Mouse (Mus musculus) midbrain, embryonic 10.5 days (tissue): ENCODE results near the gene Large2. TPM values are rescaled to one million over a fixed set of nuclear protein-coding genes. Genes with fewer than 3 reads are reported as not detected.

Source experiments
- DNase-seq: peaks from one replicate; pipeline ENCODE4 v3.0.0-alpha.2; 2017; ENCODE audit warnings: low spot score
- H3K27ac ChIP-seq: fragments of 300-500 bp; sonication (generic); replicated peaks from 2 replicates; pipeline ENCODE4 v1.5.1; 2016; ENCODE audit warnings: mild to moderate bottlenecking
- H3K27me3 ChIP-seq: fragments of 300-500 bp; sonication (generic); 2 replicates; pipeline ENCODE4 v1.6.1; 2016; ENCODE audit warnings: low read depth, mild to moderate bottlenecking; ENCODE audit not compliant: poor library complexity, severe bottlenecking
- H3K36me3 ChIP-seq: fragments of 300-500 bp; sonication (generic); 2 replicates; pipeline ENCODE4 v1.6.1; 2016; ENCODE audit warnings: mild to moderate bottlenecking, moderate library complexity
- H3K4me1 ChIP-seq: fragments of 300-500 bp; sonication (generic); 2 replicates; pipeline ENCODE4 v1.6.1; 2016
- H3K4me3 ChIP-seq: fragments of 300-500 bp; sonication (generic); 2 replicates; pipeline ENCODE4 v1.5.1; 2016; ENCODE audit warnings: mild to moderate bottlenecking, moderate library complexity
- H3K9me3 ChIP-seq: fragments of 300-500 bp; sonication (generic); replicated peaks from 2 replicates; pipeline ENCODE4 v1.6.1; 2016; ENCODE audit warnings: mild to moderate bottlenecking
- WGBS: fragments of 180-500 bp; shearing (Covaris S2); methylation state at CpG from one replicate; pipeline ENCODE4 v1.1.7; 2016; 5-methylcytosine and 5-hydroxymethylcytosine counted together
- polyA plus RNA-seq: library from polyadenylated mRNA; unstranded; fragments of >200 nt; fragmentation: Nextera tagmentation; extraction: Ambion mirVana; gene quantifications from 2 replicates; pipeline ENCODE4 v1.2.1, GENCODE M21; 2016

The Large2 gene
- polyA plus RNA-seq, result 16.2 and 25.6 TPM in 2 replicates

- peaks cover 69% of the 10 kb centered on the region for H3K4me1 ChIP-seq
- peaks cover 26% of the 10 kb centered on the region for H3K36me3 ChIP-seq
- H3K4me3 ChIP-seq, result peak within 1 kb of the TSS; percentile 69
- WGBS, result 5% methylated on average over 16 of the region's 16 CpGs
- no peaks in the 10 kb centered on the region for H3K9me3 ChIP-seq
- peaks cover 25% of the 10 kb centered on the region for H3K27me3 ChIP-seq
- H3K27ac ChIP-seq, result peak within 1 kb of the TSS; percentile 91
- DNase-seq, result peak; percentile 51
Measured at GRCm38 (mm10) chr2:92374514-92374913, at the start of gene Large2, which contains the start of gene Pex16. Large2 (minus strand) TSS chr2:92374869. Pex16 (plus strand) TSS chr2:92374676.

DNA sequence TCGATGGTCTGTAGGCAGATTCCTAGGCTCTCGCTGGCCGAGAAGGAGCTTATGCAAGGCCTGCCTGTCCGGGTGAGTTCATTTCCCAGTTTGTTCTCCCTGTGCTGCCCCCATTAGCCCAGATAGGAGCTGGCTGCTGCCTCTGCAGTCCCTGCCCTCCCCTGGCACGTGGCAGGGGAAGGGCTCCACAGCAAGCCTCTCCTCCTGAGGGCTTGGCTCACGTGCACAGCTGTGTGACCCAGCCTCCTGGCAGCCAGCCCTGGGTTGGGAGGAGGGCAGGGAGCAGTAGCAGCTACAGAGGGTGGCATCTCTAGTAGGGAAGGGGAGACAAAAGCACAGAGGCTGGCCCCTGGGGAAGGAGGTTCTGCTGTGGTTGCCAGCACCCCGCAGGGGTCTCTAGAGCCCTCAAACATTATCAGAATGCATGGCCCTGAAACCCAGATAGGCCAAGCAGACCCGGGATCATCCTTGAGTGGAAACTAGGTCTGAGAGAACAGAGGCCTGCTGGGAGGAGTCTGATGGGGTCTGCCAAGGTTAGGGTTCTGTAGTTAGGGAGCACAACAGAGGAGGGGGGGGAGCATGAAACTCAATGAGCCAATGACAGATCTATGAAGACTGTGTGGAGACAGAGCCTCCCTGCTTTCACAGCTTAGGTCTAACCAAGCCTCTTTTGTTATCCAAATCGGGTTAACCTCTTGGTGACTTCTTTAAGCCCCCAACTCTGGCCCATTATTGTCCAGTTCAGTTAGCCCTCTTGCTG lies 49.2 kb upstream of the Large2 start:
- 74% methylated on average over 9 of the region's 9 CpGs for WGBS
- H3K4me1 ChIP-seq, result peaks cover 64% of the 10 kb centered on the region
- DNase-seq, result peak; percentile 40
- H3K9me3 ChIP-seq, result no peaks in the 10 kb centered on the region
- H3K4me3 ChIP-seq, result peak overlapping the region; percentile 34
- no peaks in the 10 kb centered on the region for H3K27me3 ChIP-seq
- H3K36me3 ChIP-seq, result peaks cover 74% of the 10 kb centered on the region
- peak overlapping the region; percentile 92 for H3K27ac ChIP-seq

GRCm38 (mm10) chr2:92423156-92423555 lies 48.5 kb upstream of the Large2 start:
- Histone ChIP-seq H3K27ac (peak overlapping the region; percentile 92), H3K36me3 (peaks cover 81% of the 10 kb centered on the region), H3K27me3 (no peaks in the 10 kb centered on the region), H3K4me3 (no peak overlapping the region), H3K4me1 (peaks cover 57% of the 10 kb centered on the region), H3K9me3 (no peaks in the 10 kb centered on the region)
- DNase-seq, result no peak
- 90% methylated on average over 9 of the region's 9 CpGs for WGBS

- H3K36me3 ChIP-seq, result peaks cover 87% of the 10 kb centered on the region
- H3K27ac ChIP-seq, result peak overlapping the region; percentile 92
- H3K27me3 ChIP-seq, result no peaks in the 10 kb centered on the region
- no peaks in the 10 kb centered on the region for H3K9me3 ChIP-seq
- WGBS, result 77% methylated on average over 10 of the region's 10 CpGs
- H3K4me1 ChIP-seq, result peaks cover 51% of the 10 kb centered on the region
- no peak for DNase-seq
- no peak overlapping the region for H3K4me3 ChIP-seq
Measured at GRCm38 (mm10) chr2:92422388-92423135, 47.9 kb upstream of the Large2 start.

DNA sequence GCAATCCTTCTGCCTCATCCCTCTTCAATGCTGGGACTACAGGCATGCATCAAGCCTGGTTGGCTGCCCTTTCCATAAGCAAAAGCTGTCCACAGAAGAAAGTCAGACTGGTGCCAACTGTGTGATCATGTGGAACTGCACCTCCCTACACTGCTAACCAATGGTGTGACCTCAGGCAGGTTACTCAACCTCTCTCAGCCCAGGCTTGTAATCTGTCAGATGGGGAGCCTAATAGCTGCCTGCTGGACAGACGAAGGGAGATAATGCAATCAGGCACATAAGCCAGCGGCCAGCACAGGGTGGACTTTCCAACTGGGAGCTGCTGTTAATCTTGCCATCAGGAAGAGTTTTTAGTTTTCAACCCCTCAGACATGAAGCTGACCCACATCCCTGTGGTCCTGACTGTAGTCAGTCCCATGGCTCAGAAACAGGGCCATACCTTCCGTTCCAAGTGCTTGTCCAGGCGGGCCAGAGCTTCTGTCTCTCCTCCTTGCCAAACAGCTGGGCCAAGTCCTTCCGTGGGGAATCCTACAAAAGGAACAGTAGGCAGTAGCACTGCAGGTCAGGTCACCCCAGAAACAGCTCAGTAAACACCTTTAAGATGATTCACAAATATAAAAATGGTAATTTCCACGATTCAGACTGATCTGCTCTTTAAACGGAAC lies 47.2 kb upstream of the Large2 start:
- Histone ChIP-seq H3K4me3 (no peak overlapping the region), H3K9me3 (no peaks in the 10 kb centered on the region), H3K27me3 (no peaks in the 10 kb centered on the region), H3K27ac (no peak overlapping the region), H3K36me3 (peaks cover 94% of the 10 kb centered on the region), H3K4me1 (peaks cover 44% of the 10 kb centered on the region)
- no peak for DNase-seq
- WGBS, result 93% methylated on average over 7 of the region's 7 CpGs

- no peak overlapping the region for H3K4me3 ChIP-seq
- WGBS, result 92% methylated on average over 10 of the region's 10 CpGs
- H3K27ac ChIP-seq, result no peak overlapping the region
- H3K9me3 ChIP-seq, result no peaks in the 10 kb centered on the region
- H3K4me1 ChIP-seq, result no peaks in the 10 kb centered on the region
- no peaks in the 10 kb centered on the region for H3K27me3 ChIP-seq
- no peak for DNase-seq
- peaks cover 100% of the 10 kb centered on the region for H3K36me3 ChIP-seq
Measured at GRCm38 (mm10) chr2:92411705-92412104, 37.0 kb upstream of the Large2 start.

GRCm38 (mm10) chr2:92408309-92409045 lies 33.8 kb upstream of the Large2 start:
- peaks cover 14% of the 10 kb centered on the region; the same call in 1 of the 2 replicates for H3K4me1 ChIP-seq
- no peak overlapping the region for H3K4me3 ChIP-seq
- 90% methylated on average over 18 of the region's 18 CpGs for WGBS
- H3K9me3 ChIP-seq, result no peaks in the 10 kb centered on the region
- no peak for DNase-seq
- no peak overlapping the region for H3K27ac ChIP-seq
- peaks cover 100% of the 10 kb centered on the region for H3K36me3 ChIP-seq
- no peaks in the 10 kb centered on the region for H3K27me3 ChIP-seq

- Histone ChIP-seq H3K4me1 (peaks cover 36% of the 10 kb centered on the region), H3K36me3 (peaks cover 77% of the 10 kb centered on the region), H3K27me3 (no peaks in the 10 kb centered on the region), H3K27ac (peak overlapping the region; percentile 50; the same call in 1 of the 2 replicates), H3K4me3 (no peak overlapping the region), H3K9me3 (no peaks in the 10 kb centered on the region)
- WGBS, result 93% methylated on average over 7 of the region's 7 CpGs
- no peak for DNase-seq
Measured at GRCm38 (mm10) chr2:92405687-92406086, 31.0 kb upstream of the Large2 start.

DNA sequence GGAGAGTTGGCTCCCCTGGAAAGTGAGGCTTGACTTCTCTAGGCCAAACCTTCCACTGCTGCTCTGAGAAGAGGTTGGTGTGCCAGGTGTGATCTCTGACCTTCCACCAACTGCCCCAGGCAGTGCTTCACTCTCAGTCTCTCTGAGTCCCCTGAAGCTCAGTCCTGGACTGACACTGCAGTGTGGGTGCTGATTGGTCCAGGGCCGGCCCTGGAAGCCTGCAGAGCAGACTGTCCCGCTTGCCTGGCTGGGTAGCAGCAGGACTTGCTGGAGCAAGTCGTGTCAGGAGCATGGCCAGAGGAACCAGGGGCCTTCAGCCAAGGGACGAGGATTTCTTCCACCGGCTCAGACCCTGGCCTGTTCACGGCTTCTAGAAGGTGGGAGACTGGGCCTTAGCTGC lies 30.1 kb upstream of the Large2 start:
- no peak overlapping the region for H3K4me3 ChIP-seq
- 88% methylated on average over 6 of the region's 6 CpGs for WGBS
- H3K27ac ChIP-seq, result peak overlapping the region; percentile 50; the same call in 1 of the 2 replicates
- H3K9me3 ChIP-seq, result no peaks in the 10 kb centered on the region
- H3K27me3 ChIP-seq, result 0 out of 2 replicates have a peak, but pooled peaks cover 5% of the 10 kb centered on the region
- H3K36me3 ChIP-seq, result peaks cover 67% of the 10 kb centered on the region
- H3K4me1 ChIP-seq, result peaks cover 45% of the 10 kb centered on the region
- DNase-seq, result no peak

DNA sequence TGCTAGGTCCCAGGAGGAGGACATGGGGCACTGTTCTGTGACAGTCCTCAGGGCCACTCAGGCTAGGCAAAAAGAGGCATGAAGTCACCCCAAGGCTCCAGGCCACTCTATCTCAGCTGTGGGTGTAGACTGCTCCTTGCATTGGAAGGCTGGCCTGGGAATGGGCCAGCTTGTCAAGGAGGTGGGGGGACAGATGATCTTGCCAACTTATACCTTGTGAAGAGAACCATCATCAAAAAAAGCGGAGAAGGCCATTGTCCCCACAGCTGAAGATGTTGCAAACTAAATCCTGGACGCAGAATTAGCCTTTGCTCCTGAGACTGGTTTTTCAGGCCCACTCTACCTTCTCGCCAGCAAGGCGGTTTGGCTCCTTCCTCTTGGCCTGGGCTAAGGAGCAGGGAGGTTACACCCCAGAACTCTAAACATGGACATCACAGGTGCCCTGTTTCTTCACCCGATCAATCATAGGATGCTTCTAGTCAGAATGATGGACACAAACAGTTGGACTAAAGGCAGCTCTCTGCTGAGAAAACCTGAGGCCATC lies 29.2 kb upstream of the Large2 start:
- H3K9me3 ChIP-seq, result no peaks in the 10 kb centered on the region
- H3K36me3 ChIP-seq, result peaks cover 59% of the 10 kb centered on the region
- 92% methylated on average over 5 of the region's 5 CpGs for WGBS
- H3K27ac ChIP-seq, result no peak overlapping the region
- no peak overlapping the region for H3K4me3 ChIP-seq
- peaks cover 53% of the 10 kb centered on the region for H3K4me1 ChIP-seq
- H3K27me3 ChIP-seq, result 0 out of 2 replicates have a peak, but pooled peaks cover 5% of the 10 kb centered on the region
- DNase-seq, result no peak

DNA sequence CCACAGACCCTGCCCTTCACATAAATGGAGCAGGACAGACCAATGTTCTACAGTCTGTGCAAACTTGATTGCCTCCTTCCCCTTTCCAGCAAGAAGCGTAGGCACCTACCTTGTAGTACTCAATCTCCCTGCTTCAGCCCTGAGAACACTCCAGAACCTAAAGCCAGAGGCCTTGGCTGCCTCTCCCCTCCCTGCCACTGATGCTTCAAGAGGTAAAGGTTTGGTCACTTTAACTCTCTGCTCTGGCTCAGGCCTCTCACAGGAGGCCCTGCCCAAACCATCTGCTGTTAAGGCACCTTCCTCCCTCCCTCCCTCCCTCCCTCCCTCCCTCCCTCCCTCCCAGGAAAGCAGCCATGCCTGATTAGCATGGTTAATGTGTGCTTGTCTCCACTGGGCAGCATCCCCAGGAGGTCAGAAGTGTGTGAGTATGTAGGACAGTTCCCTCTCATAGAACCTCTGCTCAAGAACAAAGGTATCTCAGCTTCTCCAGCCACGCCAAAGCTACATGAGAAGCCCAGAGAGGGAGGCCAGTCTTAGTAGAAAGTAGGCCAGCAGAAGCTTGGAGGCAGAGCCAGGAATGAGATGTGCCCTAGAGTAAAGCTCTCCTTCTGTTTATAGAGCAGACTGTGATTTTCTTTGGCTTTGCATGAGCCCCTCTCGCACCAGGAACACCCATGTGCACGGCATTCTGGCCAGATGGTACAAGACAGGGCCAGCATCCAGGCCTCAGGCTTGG lies 28.1 kb upstream of the Large2 start:
- Histone ChIP-seq H3K27me3 (0 out of 2 replicates have a peak, but pooled peaks cover 5% of the 10 kb centered on the region), H3K4me1 (peaks cover 62% of the 10 kb centered on the region), H3K27ac (peak overlapping the region; percentile 2; the same call in 1 of the 2 replicates), H3K4me3 (no peak overlapping the region), H3K36me3 (peaks cover 48% of the 10 kb centered on the region), H3K9me3 (no peaks in the 10 kb centered on the region)
- DNase-seq, result no peak
- WGBS, result 80% methylated on average over 4 of the region's 4 CpGs
